Mouse (Mus musculus): ENCODE measurements around the gene Tspan6. TPM values are rescaled to one million over a fixed set of nuclear protein-coding genes. Genes with fewer than 3 reads are reported as not detected.
A peak's percentile ranks its signal among the peaks of the same experiment; 100 is the strongest.

Gene Tspan6
- 35.8 and 38.2 TPM in 2 replicates for polyA plus RNA-seq (2015; fragmentation: Nextera tagmentation; extraction: Ambion mirVana)

DNA sequence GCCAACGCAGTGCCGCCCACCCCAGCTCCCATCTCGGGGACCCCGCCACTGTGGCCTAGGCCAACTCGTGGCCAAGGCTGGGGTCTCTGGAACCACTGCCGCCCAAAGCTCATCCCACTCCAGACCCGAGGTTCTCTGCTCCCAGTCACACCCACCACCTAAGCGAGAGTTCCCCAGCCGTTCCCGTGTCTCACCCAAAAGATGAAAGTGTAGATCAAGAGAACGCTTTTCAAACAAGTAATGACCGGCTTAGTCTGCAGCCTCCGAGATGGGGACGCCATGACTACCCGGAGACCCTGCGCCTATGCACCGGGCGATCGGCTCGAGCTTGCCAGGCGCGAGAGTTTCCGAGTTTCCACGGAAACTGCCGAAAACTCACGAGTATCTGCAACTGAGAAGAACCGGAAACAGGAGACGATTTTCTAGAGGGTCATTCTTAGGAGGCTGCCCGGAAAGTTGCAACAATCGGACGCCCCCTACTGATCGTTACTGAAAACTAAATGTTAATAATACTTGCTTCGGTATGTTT, at the start of gene Tspan6:
Tspan6 (minus strand) TSS at position 416 of the 529 bp plus-strand sequence.
- Histone ChIP-seq H3K27me3 (replicated peaks; ENCODE audit: control insufficient read depth, insufficient read depth, low read length) (no peaks in the 10 kb centered on the region), H3K9me3 (ENCODE audit: control insufficient read depth) (no peaks in the 10 kb centered on the region), H3K27ac (ENCODE audit: low read depth, low read length) (no peak within 1 kb of the TSS), H3K4me3 (ENCODE audit: low read depth, low read length) (peak within 1 kb of the TSS; percentile 54), H3K9ac (ENCODE audit: low read depth, low read length) (peak within 1 kb of the TSS; percentile 55), H3K36me3 (ENCODE audit: control insufficient read depth, insufficient read depth) (0 out of 2 replicates have a peak, but pooled peaks cover 4% of the 10 kb centered on the region), H3K4me2 (replicated peaks; ENCODE audit: low read depth) (peak within 1 kb of the TSS; percentile 73), H3K4me1 (replicated peaks; ENCODE audit: control insufficient read depth, insufficient read depth, low read length) (no peaks in the 10 kb centered on the region)
- ATAC-seq = peak; percentile 61; the same call in 1 of the 2 replicates
- WGBS = 32% methylated on average over 33 of the region's 33 CpGs
- TF ChIP-seq CTCF (IDR thresholded peaks at IDR 0.05; ENCODE audit: low read depth) = peak; percentile 64

DNA sequence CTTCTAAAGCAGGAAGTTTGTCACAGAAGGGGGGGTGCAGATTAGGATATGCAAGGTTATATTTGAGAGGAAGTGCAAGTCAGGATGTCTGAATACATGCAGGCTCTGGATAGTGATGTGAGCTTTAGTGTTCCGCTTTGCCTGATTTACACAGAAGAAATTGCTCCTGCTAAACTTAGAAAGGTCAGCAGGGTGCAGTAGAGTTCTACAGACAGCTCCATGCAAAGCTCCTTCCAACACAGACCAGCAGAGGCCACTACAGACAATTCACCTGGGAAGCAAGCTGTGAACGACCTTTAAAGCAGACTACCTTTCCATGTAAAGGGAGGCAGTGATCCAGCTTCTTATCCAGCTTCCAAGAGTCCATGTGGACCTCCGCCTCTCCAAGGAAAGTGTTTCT, 49.2 kb upstream of the Tspan6 start:
- H3K36me3 ChIP-seq (ENCODE audit: control insufficient read depth, insufficient read depth) = no peaks in the 10 kb centered on the region
- H3K27ac ChIP-seq (ENCODE audit: low read depth, low read length) = no peak overlapping the region
- no peak overlapping the region for H3K9ac ChIP-seq (ENCODE audit: low read depth, low read length)
- ATAC-seq = no peak
- no peaks in the 10 kb centered on the region for H3K27me3 ChIP-seq (replicated peaks; ENCODE audit: control insufficient read depth, insufficient read depth, low read length)
- 38% methylated on average over 3 of the region's 3 CpGs for WGBS
- TF ChIP-seq CTCF (IDR thresholded peaks at IDR 0.05; ENCODE audit: low read depth) = peak; percentile 95
- H3K4me2 ChIP-seq (replicated peaks; ENCODE audit: low read depth) = no peak overlapping the region
- no peak overlapping the region for H3K4me3 ChIP-seq (ENCODE audit: low read depth, low read length)
- H3K4me1 ChIP-seq (replicated peaks; ENCODE audit: control insufficient read depth, insufficient read depth, low read length) = no peaks in the 10 kb centered on the region
- H3K9me3 ChIP-seq (ENCODE audit: control insufficient read depth) = no peaks in the 10 kb centered on the region

DNA sequence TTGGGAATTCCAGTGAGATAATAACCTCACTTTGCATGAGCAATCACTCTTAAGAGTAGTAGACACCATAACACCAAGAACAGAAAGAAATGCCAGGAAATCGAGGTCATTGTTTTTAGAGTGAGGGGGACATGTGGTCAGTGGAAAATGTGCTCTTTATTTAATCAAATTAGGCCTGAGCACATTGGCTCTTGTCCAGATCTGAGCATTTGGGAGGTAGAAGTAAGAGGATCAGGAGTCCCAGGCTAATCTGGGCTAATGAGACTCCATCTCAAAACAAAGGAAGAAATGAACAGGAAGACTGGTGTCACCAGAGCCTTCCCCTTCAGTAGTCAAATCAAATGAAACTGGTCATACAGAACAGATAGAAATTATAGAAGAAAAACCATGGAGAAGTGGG, 41.3 kb upstream of the Tspan6 start:
- no peaks in the 10 kb centered on the region for H3K36me3 ChIP-seq (ENCODE audit: control insufficient read depth, insufficient read depth)
- no peak overlapping the region for H3K27ac ChIP-seq (ENCODE audit: low read depth, low read length)
- H3K4me3 ChIP-seq (ENCODE audit: low read depth, low read length) = no peak overlapping the region
- no peaks in the 10 kb centered on the region for H3K9me3 ChIP-seq (ENCODE audit: control insufficient read depth)
- H3K4me1 ChIP-seq (replicated peaks; ENCODE audit: control insufficient read depth, insufficient read depth, low read length) = no peaks in the 10 kb centered on the region
- H3K9ac ChIP-seq (ENCODE audit: low read depth, low read length) = no peak overlapping the region
- H3K4me2 ChIP-seq (replicated peaks; ENCODE audit: low read depth) = no peak overlapping the region
- 64% methylated on average over 1 of the region's 1 CpGs for WGBS
- TF ChIP-seq CTCF (IDR thresholded peaks at IDR 0.05; ENCODE audit: low read depth) = no peak
- H3K27me3 ChIP-seq (replicated peaks; ENCODE audit: control insufficient read depth, insufficient read depth, low read length) = no peaks in the 10 kb centered on the region
- no peak for ATAC-seq

DNA sequence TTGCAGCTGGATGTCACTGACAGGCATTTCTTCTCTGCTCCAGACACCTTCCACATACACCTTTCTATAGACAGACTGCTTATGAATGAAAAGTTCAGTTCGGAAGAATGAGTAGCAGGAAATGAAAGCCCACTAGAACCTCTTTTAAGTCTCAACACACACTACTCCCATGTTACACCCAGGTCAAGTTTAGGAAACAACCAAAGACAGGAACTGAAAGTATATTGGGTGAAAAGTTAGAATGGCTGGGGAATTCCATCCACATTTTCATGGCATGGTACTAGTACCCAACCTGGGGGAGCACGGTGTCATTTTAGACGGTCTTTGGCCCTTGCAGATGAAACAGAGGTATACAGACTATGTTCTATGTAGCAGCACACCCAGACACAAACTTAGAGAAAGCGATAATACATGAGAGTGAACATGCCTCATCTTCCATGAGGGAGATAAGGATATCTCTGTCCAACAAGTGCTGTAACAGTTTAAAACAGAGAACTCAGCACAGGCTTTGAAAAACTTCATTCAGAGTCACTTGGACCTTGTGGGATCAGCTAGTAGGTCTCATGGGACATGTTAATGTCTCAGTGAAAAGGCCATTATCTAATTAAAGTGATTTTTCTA, 38.5 kb upstream of the Tspan6 start:
- Histone ChIP-seq H3K27ac (ENCODE audit: low read depth, low read length) (no peak overlapping the region), H3K4me3 (ENCODE audit: low read depth, low read length) (no peak overlapping the region), H3K9me3 (ENCODE audit: control insufficient read depth) (no peaks in the 10 kb centered on the region), H3K4me1 (replicated peaks; ENCODE audit: control insufficient read depth, insufficient read depth, low read length) (no peaks in the 10 kb centered on the region), H3K9ac (ENCODE audit: low read depth, low read length) (no peak overlapping the region), H3K27me3 (replicated peaks; ENCODE audit: control insufficient read depth, insufficient read depth, low read length) (no peaks in the 10 kb centered on the region), H3K4me2 (replicated peaks; ENCODE audit: low read depth) (no peak overlapping the region), H3K36me3 (ENCODE audit: control insufficient read depth, insufficient read depth) (no peaks in the 10 kb centered on the region)
- whole genome bisulfite sequencing = 80% methylated on average over 4 of the region's 4 CpGs
- TF ChIP-seq CTCF (IDR thresholded peaks at IDR 0.05; ENCODE audit: low read depth) = no peak
- ATAC-seq = no peak

GRCm38 (mm10) chrX:133931302-133932013, 33.2 kb upstream of the Tspan6 start:
- peak; percentile 67 for TF ChIP-seq CTCF (IDR thresholded peaks at IDR 0.05; ENCODE audit: low read depth)
- Histone ChIP-seq H3K4me1 (replicated peaks; ENCODE audit: control insufficient read depth, insufficient read depth, low read length) (no peaks in the 10 kb centered on the region), H3K36me3 (ENCODE audit: control insufficient read depth, insufficient read depth) (no peaks in the 10 kb centered on the region), H3K27ac (ENCODE audit: low read depth, low read length) (no peak overlapping the region), H3K27me3 (replicated peaks; ENCODE audit: control insufficient read depth, insufficient read depth, low read length) (no peaks in the 10 kb centered on the region), H3K4me2 (replicated peaks; ENCODE audit: low read depth) (no peak overlapping the region), H3K4me3 (ENCODE audit: low read depth, low read length) (no peak overlapping the region), H3K9me3 (ENCODE audit: control insufficient read depth) (no peaks in the 10 kb centered on the region), H3K9ac (ENCODE audit: low read depth, low read length) (no peak overlapping the region)
- ATAC-seq = 0 out of 2 replicates have a peak, but pooled peaks have one; percentile 41
- WGBS = 50% methylated on average over 12 of the region's 12 CpGs

DNA sequence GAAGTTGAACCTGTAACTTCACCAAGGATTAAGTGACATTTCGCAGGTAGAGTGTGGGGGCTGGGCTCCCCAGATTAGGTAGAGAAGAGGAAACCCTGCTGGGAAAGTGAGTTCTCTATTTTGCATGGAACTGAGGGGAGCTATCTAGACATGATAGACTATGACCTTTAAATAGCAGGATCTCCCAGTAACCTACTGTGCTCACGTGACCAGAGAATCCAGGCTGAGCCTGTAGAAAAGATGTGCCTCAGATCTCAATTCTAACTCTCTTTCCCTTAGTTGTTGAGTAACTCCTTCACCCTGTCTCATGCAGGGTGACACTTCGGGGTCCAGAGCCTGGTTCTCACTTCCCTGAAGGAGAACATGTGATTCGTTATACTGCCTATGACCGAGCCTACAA, 28.5 kb upstream of the Tspan6 start:
- no peaks in the 10 kb centered on the region for H3K4me1 ChIP-seq (replicated peaks; ENCODE audit: control insufficient read depth, insufficient read depth, low read length)
- ATAC-seq = no peak
- no peak overlapping the region for H3K9ac ChIP-seq (ENCODE audit: low read depth, low read length)
- no peak for TF ChIP-seq CTCF (IDR thresholded peaks at IDR 0.05; ENCODE audit: low read depth)
- H3K27me3 ChIP-seq (replicated peaks; ENCODE audit: control insufficient read depth, insufficient read depth, low read length) = no peaks in the 10 kb centered on the region
- no peak overlapping the region for H3K4me2 ChIP-seq (replicated peaks; ENCODE audit: low read depth)
- no peak overlapping the region for H3K27ac ChIP-seq (ENCODE audit: low read depth, low read length)
- 65% methylated on average over 5 of the region's 5 CpGs for WGBS
- H3K36me3 ChIP-seq (ENCODE audit: control insufficient read depth, insufficient read depth) = no peaks in the 10 kb centered on the region
- no peaks in the 10 kb centered on the region for H3K9me3 ChIP-seq (ENCODE audit: control insufficient read depth)
- H3K4me3 ChIP-seq (ENCODE audit: low read depth, low read length) = no peak overlapping the region
